Mouse (Mus musculus) CH12F3 (cell line): ENCODE data around the gene Hoxd8.

Experiments
- in situ Hi-C: fragments of 300-500 bp; cut with MboI; formaldehyde crosslinking; loops from 2 replicates; pipeline ENCODE4 v1.14.3; 2020; ENCODE audit warnings: low sequenced_read_pairs

Hoxd8 gene

DNA sequence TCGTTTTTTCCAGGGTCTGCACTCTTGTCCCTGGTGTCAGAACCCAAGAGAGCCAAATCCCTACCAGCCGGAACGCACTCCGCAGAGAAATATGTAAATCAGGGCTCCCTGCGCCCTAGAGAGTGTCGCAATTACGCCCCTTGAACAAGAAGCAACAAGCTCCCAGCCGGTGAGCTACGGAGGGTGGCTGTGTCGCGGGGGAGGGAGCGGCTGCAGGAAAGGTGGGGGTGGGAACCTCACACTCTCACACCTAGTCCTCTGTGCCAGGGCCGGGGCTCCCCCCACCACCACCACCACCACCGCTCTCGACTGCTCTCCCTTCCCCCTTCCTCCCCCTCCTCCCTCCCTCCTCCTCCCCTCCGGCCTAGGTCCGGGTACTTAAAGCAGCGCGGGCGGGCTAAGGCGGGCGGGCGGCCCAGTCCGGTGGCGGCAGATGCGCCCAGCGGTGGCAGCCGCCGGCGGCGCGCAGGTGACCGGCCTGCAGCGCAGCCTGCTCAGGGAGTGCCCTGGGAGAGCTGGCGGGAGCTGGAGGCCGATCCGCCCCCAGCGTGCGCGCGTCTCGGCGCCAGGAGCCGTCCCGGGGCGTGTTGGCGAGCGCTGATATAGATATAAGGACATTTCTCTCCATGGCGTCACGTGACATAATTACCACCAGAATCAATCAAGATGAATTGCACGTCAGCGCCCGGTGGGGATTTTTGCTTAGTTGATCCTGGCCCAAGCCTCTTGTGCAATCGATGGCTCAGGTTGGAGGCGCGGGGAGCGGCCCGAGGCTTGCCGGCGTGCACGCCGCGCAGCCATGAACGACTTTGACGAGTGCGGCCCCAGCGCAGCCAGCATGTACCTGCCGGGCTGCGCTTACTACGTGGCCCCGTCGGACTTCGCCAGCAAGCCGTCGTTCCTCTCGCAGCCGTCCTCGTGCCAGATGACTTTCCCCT lies 22.6 kb upstream of the Hoxd8 start:
- in situ Hi-C loops, result loop anchor here (25.0 kb wide), 1 partner anchor 630 kb away; no protein-coding TSS in a partner anchor

DNA sequence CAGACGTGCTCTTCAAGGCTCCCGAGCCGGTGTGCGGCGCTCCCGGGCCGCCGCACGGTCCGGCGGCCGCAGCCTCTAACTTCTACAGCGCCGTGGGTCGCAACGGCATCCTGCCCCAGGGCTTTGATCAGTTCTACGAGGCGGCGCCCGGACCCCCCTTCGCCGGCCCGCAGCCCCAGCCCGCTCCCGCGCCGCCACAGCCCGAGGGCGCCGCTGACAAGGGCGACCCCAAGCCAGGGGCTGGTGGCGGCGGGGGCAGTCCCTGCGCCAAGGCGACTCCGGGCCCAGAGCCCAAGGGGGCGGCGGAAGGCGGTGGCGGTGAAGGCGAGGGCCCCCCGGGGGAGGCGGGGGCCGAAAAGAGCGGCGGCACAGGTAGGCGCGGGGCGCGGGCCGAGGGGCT lies 21.6 kb upstream of the Hoxd8 start:
- in situ Hi-C loops, result loop anchor here (25.0 kb wide), 1 partner anchor 630 kb away; no protein-coding TSS in a partner anchor

DNA sequence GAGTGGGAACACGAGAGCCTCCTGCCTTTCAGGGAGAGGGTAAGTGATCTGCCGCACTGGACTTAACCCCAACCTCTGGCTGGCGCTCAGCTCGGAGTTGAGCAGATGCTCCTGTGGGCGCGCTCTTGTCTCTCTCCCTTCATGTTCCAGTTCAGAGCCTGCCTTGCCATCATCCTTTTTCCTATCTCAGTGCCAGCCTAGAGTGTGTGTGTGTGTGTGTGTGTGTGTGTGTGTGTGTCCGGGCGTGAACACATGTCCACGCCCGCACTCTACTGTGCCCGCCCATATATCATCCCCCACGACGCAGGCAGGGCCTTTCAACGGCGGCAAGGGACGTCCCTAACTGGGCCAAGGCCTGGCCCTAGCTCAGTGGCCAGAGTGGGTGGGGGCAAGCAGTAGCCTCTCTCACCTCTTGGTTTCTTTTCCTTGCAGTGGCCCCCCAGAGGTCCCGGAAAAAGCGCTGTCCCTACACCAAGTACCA lies 20.9 kb upstream of the Hoxd8 start:
- in situ Hi-C loops, result loop anchor here (25.0 kb wide), 1 partner anchor 629 kb away; no protein-coding TSS in a partner anchor

DNA sequence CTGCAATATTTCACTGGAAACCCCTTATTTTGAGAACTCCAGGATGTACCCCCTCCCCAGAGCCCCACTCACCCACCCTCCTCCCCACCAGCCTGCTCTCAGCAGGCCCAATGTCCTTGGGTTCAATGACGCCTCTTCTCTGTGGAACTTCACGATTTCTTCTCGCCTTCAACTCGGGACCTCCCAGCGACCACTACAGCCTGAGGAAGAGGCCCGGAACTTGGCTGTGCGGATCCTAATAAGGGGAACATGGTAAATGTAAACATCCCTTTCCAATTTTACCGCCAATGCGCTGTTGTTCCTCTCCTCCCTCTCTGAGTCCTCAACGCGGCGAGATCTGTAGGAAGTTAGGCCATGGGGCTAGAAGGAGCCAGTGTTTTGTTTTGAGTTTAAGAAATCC lies 20.3 kb upstream of the Hoxd8 start:
- in situ Hi-C loops, result loop anchor here (25.0 kb wide), 1 partner anchor 628 kb away; no protein-coding TSS in a partner anchor

DNA sequence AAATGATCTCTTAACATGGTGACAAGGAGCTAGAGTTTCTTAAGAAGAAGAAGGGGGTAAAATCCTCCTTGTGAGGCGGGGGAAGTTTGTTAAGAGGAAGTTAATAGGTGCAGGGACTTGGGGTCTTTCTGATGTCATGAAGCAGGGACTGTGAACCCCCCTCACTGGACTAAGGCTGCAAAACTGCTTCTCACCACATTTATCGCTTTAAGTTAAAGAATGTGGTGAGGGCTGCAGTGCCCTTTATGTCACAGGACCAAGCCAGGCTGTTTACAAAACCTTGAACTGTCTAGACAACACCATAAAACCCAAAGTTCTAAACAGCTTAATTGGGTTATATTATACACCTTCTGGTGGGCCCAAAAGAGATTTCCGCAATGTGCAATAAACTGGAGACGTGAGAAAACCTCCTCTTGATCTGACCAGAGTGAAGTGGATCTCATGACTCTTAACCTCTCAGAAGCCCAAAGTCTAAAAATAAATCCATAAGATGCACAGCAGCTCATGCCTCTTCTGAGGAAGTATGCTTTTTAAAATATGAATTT lies 19.3 kb upstream of the Hoxd8 start:
- in situ Hi-C loops, result loop anchor here (25.0 kb wide), 1 partner anchor 627 kb away; no protein-coding TSS in a partner anchor

DNA sequence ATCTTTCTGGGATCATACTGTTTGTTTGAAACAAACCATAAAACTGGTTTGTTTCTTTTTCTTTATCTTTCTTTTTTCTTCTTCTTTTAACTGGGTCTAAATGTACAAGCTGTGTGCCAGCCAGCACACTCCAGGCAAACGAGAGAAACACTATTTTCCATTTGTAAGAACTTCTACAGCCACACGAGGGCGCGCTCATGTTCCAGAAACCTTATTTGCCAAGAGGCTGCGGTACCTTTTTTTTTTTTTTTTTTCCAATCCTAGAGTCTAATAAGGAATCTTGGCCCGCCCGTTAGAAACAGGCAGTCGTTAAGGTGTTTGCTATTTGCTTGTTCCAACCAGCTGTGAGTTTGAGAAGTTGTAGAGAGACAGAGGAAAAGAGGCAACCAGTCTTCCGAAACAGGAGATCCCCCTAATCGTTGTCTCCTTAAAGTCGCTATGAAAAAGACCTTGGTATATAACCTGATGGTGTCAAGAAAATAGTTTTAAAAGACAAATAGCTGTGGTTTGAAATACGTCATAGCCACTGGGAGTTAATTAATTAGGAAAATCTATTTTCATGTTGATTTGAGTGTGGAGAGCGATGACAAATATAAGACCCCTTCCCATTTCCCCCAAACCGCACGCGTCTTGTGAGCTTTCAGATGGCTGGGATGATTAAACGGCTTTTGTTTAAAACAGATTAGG lies 18.0 kb upstream of the Hoxd8 start:
- in situ Hi-C loops, result loop anchor here (25.0 kb wide), 1 partner anchor 626 kb away; no protein-coding TSS in a partner anchor

DNA sequence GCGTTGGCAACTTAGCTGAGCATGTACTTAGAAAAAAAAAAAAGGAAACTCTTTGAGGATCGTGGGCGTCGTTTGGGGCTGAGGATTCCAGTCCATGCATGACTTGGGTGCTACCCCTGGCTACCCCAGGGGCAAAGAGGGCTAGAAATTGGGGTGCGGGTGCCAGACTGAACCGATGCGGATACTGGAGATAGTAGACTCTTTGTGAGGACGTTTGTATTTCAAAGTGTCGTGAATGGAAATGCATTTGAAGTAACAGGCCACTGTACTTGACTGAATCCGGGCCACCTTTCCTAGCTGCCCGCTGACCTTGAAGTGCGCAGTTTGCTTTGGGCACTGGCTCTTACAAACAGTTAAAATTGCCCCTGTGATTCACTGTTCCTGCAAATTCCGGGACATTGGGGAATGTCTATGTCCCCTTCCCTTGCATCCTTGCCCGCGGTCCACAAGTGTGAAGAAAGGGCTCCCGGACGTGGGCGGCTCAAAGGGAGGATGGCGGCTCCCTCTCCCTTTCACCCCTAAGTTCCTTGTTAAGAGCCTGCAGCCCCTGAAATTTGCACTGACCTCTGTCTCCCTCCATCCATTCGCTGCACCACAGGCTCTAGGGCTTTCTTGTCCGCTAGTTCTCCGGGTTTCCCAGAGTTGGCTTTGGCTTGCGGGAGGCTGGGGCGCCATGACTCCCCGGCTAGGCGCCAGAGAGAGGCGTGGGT lies 17.3 kb upstream of the Hoxd8 start:
- in situ Hi-C loops, result loop anchor here (25.0 kb wide), 1 partner anchor 625 kb away; no protein-coding TSS in a partner anchor

DNA sequence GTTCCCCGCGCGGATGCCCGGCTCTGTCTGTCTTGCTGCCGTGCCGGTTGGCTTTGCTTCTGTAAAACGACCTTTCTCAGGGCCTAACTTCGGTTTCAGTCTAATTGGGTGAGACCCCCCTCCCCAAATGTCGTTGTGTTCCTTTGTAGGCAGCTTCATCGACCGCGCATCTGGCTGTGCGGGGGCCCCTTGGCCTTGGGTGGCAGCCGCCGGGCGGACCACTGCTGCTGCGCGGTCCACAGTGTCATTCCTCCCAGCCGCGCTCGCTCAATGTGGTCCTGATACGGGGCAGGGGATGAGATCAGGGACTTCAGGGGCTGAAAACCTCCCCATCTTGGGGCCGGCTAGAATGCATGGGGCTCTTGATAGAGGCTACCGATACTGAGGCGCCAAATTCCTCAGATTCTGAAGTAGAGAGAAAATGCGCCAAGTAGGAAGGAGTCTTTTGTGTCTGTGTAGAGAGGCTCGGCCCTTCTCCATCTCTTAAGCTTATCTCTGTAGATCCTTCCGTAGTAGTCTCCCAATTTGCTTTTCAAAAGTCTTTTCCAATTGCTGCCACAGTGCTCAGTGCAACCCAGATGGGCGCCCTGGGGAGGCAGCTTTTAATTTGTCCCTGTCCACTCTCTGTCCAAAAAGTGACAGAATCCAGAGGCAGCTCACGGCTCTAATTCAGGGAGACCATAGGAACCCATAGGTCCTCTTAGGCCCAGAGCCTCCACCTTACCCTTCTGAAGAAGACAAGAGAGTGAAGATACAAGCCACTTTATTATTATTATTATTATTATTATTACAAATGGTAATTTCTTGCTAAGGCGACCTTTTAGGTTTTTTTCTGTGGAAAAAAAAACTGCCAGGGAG lies 16.5 kb upstream of the Hoxd8 start:
- in situ Hi-C loops, result loop anchor here (25.0 kb wide), 1 partner anchor 624 kb away; no protein-coding TSS in a partner anchor

DNA sequence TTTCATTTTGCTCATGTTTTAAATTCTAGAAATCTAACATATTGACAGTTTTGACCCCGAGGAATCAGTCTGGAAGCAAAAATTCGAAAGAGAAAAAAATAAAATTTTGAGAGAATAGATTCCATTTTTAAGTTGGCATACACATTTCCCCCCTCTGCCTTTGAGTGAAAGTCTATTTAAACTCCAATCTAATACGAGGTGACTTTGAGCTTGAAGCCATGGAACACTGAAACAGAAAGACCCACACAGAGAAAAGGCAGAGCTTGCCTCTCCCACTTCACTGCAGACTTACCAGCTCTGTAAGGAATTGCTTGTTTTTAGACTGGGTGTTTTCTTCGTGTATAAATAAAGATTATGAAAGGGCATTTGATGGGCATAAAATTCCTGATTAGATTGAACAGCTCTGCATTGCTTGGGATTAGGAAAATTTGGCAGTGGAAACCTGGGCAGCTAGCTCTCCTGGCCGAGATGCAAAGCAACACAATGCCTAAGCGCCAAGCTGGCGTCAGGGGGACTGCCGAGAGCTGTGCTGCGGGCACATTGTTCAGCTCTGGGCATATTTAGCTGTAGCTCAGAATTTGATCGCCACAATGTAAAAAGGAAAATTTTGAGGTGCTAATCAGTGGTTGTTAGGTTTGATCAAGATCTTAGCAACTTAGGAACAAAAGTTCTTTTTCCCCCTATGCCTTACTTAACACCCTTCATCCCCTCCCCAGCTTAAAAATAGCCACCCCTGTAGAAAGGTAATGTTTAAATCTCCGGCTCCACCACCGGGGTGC lies 15.4 kb upstream of the Hoxd8 start:
- in situ Hi-C loops, result loop anchor here (25.0 kb wide), 1 partner anchor 623 kb away; no protein-coding TSS in a partner anchor

DNA sequence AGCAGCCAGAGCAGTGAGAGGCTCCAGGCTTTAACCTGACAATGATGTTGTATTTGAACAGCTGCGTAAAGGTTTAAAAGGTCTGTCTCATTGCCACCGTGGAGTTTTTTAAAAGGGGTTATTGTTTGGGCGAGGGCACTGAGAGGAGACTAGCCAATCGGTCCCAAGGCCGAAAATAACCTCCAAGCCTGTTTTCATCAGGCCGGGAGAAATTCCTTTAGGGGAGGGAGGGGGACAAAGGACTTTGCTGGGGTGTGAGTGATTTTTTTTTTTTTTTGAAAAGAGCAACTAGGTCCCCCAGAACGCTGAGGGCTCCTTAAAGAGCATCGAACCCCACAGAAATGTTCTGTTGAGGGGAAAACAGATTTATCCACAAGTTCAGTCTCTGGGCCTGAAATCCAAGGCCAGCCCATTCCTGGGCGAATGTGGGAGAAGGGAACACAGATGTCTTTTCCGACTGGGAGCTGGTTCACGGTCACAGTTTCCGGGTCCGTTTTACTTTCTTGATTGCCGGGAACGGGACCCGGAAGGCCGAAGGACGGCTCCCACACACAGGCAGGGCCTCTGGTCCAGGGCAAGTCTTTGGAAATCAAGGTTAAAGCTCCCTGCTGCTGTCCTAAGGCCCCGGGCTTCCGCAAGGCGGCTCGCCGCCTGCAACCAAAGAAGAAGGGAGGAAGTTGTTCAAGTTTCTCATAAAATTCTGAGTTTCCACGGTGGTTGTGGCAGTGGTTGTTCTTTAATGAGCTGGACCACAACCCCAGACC lies 14.7 kb upstream of the Hoxd8 start:
- in situ Hi-C loops, result loop anchor here (10.0 to 25.0 kb wide), 2 partner anchors 455 to 623 kb away; no protein-coding TSS in a partner anchor

DNA sequence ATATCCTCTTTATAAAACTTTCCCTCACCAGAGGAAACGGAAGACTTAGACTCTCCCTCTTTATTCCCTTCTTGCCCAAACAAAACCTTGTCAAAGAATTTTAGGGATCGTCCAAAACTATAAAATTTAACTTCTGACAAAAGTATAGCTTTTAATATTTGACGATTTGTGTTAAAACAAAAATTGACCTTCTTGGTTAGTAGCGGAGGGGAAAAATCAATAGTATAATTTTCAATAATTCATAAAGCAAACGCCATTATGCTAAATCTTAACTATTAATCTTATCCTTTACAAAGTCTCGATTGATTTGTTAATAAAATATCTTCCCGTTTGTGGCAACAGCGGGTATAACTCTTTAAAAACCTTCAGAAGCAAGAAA lies 14.1 kb upstream of the Hoxd8 start:
- in situ Hi-C loops, result loop anchor here (10.0 to 25.0 kb wide), 2 partner anchors 454 to 622 kb away; no protein-coding TSS in a partner anchor

DNA sequence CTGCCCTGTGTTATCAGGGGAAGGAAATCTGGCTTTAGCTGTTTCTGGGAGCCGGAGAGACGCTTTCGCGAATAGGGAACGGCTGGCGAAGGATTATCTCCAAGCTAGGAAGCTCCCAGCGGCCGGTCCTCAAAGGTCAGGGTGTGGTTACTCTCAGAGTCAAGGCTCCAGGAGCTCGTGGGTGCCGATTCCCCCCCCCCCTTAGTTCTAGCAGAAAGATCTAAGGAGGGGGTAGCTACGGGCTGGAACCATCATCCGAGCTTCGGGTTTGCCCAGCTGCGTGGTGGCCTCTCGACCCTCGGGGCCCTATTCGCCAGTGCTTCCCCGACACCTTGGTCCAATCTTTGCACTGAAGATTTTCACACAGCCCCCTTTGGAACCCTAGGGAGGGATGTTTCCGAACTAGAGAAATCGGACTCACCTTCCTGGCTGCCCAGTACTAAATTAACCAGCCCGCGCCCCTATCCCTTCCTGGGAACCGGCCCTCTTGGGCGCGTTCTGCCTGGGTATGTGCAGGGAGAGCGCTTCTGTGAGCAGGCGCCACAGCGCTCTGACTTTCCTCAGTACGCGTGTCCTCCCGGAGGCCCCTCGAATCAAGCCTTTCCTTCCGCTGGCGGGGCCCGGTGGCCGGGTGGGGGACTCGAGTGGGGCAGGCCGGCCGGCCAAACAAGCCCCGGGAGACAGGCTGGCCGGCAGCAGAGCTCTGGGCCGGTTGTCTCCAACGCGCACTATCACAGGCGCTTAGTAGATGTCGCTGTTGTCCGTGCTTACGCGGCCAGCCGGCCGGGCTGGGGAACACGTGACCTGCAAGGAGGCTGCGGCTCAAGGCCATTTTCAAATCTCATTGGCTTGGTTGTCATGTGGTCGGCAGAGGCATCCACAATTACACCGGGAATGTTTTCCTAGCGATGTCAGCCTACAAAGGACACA lies 13.1 kb upstream of the Hoxd8 start, which contains the start of gene Hoxd10:
Gene Hoxd10, plus strand, starts transcription at position 903 of the 930 bp plus-strand sequence.
- in situ Hi-C loops, result loop anchor here (10.0 to 25.0 kb wide), 2 partner anchors 454 to 621 kb away; no protein-coding TSS in a partner anchor

DNA sequence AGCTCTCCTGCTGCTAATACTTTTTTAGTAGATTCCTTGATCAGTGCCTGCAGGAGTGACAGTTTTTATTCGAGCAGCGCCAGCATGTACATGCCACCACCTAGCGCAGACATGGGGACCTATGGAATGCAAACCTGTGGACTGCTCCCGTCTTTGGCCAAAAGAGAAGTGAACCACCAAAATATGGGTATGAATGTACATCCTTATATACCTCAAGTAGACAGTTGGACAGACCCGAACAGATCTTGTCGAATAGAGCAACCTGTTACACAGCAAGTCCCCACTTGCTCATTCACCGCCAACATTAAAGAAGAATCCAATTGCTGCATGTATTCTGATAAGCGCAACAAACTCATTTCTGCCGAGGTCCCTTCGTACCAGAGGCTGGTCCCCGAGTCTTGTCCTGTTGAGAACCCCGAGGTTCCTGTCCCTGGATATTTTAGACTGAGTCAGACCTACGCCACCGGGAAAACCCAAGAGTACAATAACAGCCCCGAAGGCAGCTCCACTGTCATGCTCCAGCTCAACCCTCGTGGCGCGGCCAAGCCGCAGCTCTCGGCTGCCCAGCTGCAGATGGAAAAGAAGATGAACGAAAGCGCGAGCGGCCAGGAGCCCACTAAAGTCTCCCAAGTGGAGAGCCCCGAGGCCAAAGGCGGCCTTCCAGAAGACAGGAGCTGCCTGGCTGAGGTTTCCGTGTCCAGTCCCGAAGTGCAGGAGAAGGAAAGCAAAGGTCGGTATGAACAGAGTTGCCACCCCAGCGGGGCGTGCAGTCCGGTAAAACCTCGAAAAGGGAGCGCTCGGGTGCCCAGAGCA lies 12.2 kb upstream of the Hoxd8 start:
- in situ Hi-C loops, result loop anchor here (10.0 to 25.0 kb wide), 2 partner anchors 453 to 620 kb away; no protein-coding TSS in a partner anchor

DNA sequence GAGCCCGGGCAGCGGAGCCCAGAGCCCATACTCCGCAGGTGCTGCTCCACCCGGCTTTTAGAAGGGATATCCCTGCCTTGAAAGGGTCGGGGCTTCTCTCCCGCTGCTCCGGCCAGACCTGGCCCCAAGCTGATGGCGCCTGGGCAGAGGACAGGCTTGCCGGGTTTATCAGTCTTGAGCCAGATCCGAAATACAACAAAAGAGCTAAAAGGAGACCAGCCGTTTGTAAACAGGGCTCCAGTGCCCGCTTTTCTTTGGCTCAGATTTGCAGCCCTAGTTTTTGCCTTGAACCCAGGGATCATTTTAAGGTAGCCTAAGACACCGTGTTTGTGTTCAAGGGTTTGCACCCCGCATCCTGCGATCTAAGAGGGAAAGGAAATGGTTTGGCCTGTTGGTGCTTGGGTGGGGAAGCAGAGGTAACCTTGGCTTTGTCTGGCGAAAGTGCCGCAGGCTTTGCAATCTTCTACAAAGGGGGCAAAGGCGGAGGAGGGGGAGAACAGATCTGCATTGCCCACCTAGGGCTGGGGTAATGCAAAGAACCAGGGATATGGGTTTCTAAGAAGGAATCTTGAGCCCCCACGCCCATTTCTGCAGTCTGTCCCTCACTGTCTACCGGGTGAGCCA lies 11.5 kb upstream of the Hoxd8 start:
- in situ Hi-C loops, result loop anchor here (10.0 to 25.0 kb wide), 2 partner anchors 452 to 619 kb away; no protein-coding TSS in a partner anchor

DNA sequence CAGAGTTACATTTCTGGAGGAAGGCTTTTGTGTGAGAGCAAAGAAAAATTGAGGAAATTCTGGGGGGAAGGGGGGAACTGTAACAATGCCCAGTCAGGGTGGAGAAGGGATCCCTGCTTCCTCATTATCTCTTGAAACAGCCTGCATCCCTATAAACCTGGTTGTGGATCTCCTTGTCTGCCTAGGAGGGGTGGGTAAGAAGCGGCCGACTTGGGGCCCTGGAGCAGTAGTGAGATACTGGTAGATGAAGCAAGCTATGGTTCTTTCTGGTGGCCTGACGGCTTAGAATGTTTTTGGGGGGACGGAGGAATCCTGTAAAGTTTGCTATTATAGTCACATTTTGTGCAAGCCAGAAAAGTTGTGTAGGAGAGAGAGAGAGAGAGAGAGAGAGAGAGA lies 11.0 kb upstream of the Hoxd8 start:
- in situ Hi-C loops, result loop anchor here (10.0 to 25.0 kb wide), 2 partner anchors 451 to 619 kb away; no protein-coding TSS in a partner anchor
